Mouse (Mus musculus) splenic B cell, adult 2 months (primary cell): Measurements from ENCODE around the gene H2bfm.
"Not testable (repeated sequence)": the region's sequence is repeated elsewhere in the genome, so short reads cannot be mapped to it uniquely, and the experiment has no call there.

Experiments
- DNase-seq: peaks from one replicate; pipeline ENCODE4 v3.0.0-alpha.2; 2011; ENCODE audit warnings: low read depth, low spot score
- H3K27me3 ChIP-seq: 2 replicates; pipeline ENCODE4 v1.6.1; 2012; ENCODE audit warnings: mild to moderate bottlenecking, low read length, moderate library complexity, mixed read lengths; ENCODE audit not compliant: control insufficient read depth, poor library complexity, insufficient read depth, severe bottlenecking
- H3K36me3 ChIP-seq: 2 replicates; pipeline ENCODE4 v1.6.1; 2012; ENCODE audit warnings: mild to moderate bottlenecking, low read length, moderate library complexity, mixed read lengths; ENCODE audit not compliant: control insufficient read depth, poor library complexity, insufficient read depth, severe bottlenecking

H2bfm gene

DNA sequence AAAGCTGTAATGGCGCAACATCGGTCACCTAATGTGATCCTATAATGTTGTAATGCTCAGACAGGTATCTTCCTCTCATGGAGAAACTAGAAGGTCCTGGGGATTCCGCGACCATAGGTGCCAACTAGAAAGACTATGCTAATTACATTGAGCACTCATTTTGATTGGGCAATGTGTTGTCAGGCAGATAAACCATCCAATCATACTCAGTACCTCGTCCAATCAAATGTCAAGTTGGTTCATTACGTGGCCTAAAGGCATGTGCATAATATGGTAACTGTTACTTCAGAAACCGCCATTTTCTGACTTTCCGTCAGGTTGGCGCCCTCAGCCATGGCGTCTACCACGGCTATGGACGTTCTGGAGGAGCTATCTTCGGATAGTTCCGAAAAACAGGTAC is at the start of gene H2bfm:
Gene H2bfm, plus strand, starts transcription at position 295 of the 400 bp plus-strand sequence.
- H3K36me3 ChIP-seq, result no peaks in the 10 kb centered on the region
- peak; percentile 8 for DNase-seq
- no peaks in the 10 kb centered on the region for H3K27me3 ChIP-seq

DNA sequence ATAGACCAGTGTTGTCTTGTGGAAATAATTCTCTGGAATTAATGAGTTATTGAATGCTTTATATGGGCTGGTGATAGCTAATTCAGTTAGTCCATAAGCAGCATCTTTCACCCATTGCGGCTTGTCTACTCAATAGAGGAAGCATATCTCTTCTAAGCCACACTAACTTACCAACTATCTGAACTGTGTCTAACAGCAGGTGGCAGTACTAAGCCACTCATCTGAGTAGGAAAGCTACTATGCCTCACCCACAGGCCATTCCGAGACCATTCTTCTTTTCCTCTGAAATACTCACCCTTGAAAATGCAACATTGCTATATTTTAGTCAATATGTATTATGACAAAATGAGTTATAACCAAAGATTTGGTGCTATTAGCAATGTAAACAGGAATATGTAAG is 31.4 kb upstream of the H2bfm start:
- no peaks in the 10 kb centered on the region for H3K27me3 ChIP-seq
- no peaks in the 10 kb centered on the region for H3K36me3 ChIP-seq
- DNase-seq, result peak; percentile 56

DNA sequence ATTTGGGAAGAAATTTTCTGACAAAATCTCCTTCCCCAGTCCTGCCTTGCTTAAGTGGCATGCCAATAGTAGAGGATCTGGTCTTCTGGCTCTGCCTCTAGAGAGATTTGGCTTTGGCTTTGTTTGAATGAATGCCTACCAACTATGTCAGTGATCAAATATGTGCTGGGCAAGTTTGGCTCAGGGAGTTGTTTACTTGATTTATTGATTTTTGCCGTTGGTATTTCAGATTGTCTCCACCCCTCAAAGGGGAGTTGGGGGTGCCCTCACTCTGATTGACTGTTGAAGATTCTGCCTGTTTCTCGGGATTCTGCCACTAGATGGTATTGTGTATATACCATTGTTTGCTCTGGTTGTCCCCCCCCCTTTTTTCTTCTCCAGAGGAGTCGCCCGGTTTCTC is 22.8 kb upstream of the H2bfm start:
- no peaks in the 10 kb centered on the region for H3K36me3 ChIP-seq
- DNase-seq, result no peak
- H3K27me3 ChIP-seq, result no peaks in the 10 kb centered on the region

- Histone ChIP-seq H3K27me3 (no peaks in the 10 kb centered on the region), H3K36me3 (no peaks in the 10 kb centered on the region)
- DNase-seq, result no peak
Observed at GRCm38 (mm10) chrX:136925863-136926262, 1.3 kb upstream of the H2bfm start.

GRCm38 (mm10) chrX:136937985-136938384 is 10.9 kb downstream of the H2bfm start:
- no peaks in the 10 kb centered on the region for H3K27me3 ChIP-seq
- DNase-seq, result no peak
- H3K36me3 ChIP-seq, result no peaks in the 10 kb centered on the region

GRCm38 (mm10) chrX:136957583-136958279 is 30.6 kb downstream of the H2bfm start:
- DNase-seq, H3K36me3 ChIP-seq, H3K27me3 ChIP-seq: not testable (repeated sequence)

GRCm38 (mm10) chrX:136958300-136958699 is 31.2 kb downstream of the H2bfm start:
- H3K27me3 ChIP-seq, H3K36me3 ChIP-seq, DNase-seq: not testable (repeated sequence)

DNA sequence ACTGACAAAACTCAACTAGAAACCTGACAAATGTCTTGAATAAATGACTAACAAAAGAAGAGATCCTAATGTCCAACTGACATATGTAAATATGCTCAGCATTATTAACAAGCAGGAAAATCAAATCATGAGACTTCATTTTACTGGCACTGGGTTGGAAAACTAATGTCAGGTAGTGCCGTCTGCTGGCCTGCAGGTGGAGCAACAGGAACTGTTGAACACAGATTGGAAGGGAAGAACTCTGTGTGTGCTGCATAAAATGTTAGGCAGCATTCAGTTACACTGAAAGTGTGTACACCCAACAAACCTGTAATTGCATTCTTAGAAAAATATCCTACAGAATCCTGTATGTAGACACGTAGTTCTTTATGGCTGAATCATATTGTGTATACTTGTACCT is 32.6 kb downstream of the H2bfm start:
- DNase-seq, result peak; percentile 41
- no peaks in the 10 kb centered on the region for H3K27me3 ChIP-seq
- no peaks in the 10 kb centered on the region for H3K36me3 ChIP-seq

DNA sequence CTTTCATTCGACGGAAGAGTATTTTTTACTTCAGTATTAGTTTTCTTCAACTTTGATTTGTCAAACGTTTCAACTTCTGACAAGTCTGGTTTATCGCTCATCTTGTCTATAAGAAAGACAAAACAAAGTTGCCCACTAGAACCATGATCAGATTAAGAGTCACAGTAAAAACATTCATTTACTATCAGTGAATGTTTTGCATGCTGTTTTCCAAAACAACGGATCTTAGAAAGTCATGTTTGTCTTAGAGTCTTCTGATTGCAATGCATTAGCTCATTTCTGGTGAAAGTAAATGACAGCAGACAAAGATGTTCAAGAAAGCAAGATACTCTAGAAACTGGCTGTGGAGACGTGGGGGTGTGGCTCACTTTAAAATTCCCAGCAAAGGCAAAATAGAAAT is 48.3 kb downstream of the H2bfm start, which contains the start of gene Tmsb15b2:
Gene Tmsb15b2, minus strand, starts transcription at position 101 of the 400 bp plus-strand sequence.
- H3K27me3 ChIP-seq, H3K36me3 ChIP-seq, DNase-seq: not testable (repeated sequence)

DNA sequence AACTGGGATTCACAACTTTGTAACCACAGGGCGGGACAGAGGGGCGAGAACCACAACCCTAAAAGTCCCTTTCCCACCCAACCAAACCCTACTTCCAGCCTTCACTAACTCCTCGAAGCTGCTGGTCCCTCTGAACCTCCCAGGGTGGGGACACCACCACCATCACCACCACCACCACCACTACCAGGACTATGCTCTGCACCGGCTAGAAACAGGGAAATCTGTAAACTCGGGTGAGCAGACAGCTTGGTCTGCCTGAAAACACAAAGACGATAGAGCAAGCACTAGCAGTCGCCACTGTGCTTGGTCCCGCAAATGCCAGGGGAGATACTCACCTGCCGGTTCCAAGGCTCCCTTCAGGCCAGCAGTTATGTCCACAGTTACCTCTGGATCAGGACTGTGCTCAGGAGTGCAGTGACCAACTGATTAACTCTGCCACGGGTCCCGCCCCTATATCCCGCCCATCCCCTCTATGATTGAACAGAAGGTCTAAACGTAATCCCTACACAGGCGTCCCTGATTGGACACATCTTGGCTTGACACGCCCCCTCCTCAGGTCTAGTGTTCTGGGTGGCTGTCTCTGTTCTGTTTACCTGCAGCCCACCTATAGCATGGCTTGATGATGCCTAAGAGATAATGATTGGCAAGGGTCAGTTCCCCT is 49.4 kb downstream of the H2bfm start, which contains the start of the genes Tmsb15l and Tmsb15b1:
Gene Tmsb15l, minus strand, starts transcription at position 446 of the 661 bp plus-strand sequence.
Gene Tmsb15b1, minus strand, starts transcription at position 451 of the 661 bp plus-strand sequence.
- no peaks in the 10 kb centered on the region for H3K36me3 ChIP-seq
- peak; percentile 85 for DNase-seq
- no peaks in the 10 kb centered on the region for H3K27me3 ChIP-seq
